Mouse (Mus musculus) gastrocnemius, postnatal 25 days (tissue): ENCODE data around the gene Phf21a. TPM values are rescaled to one million over a fixed set of nuclear protein-coding genes. Genes with fewer than 3 reads are reported as not detected.
"Not testable (repeated sequence)": the region's sequence is repeated elsewhere in the genome, so short reads cannot be mapped to it uniquely, and the experiment has no call there.

ENCODE experiments used
- DNase-seq: peaks from one replicate; pipeline ENCODE4 v3.0.0; 2022
- total RNA-seq, 2 experiments: library from RNA; stranded (reverse); gene quantifications; 1 replicate in 1 of 2; 2 replicates in 1 of 2; pipeline ENCODE4 v1.2.3; 2021

Gene Phf21a
- total RNA-seq, 2 experiments from 2014 or later = 20.2 to 21.1 TPM

- no peak for DNase-seq
These were observed 289.1 kb downstream of the Phf21a start, which contains the start of gene 1700029I15Rik for GRCm38 (mm10) chr2:92381901-92382588. Gene 1700029I15Rik, plus strand, starts transcription at chr2:92382538.

GRCm38 (mm10) chr2:92382759-92383158, 289.8 kb downstream of the Phf21a start:
- DNase-seq = no peak

- DNase-seq = no peak
These were observed 291.2 kb downstream of the Phf21a start for GRCm38 (mm10) chr2:92384101-92384500.

GRCm38 (mm10) chr2:92385113-92386051, 292.5 kb downstream of the Phf21a start:
- no peak for DNase-seq

GRCm38 (mm10) chr2:92386821-92387570, 294.1 kb downstream of the Phf21a start:
- DNase-seq = no peak

- DNase-seq = no peak
These were observed 294.7 kb downstream of the Phf21a start for GRCm38 (mm10) chr2:92387646-92388045.

- DNase-seq = no peak
These were observed 295.2 kb downstream of the Phf21a start for GRCm38 (mm10) chr2:92388081-92388517.

GRCm38 (mm10) chr2:92388891-92389641, 296.1 kb downstream of the Phf21a start:
- DNase-seq = peak; percentile 78

- DNase-seq = no peak
These were observed 296.7 kb downstream of the Phf21a start for GRCm38 (mm10) chr2:92389645-92390044.

- no peak for DNase-seq
These were observed 297.5 kb downstream of the Phf21a start for GRCm38 (mm10) chr2:92390206-92390930.

- no peak for DNase-seq
These were observed 298.2 kb downstream of the Phf21a start for GRCm38 (mm10) chr2:92391116-92391515.

- no peak for DNase-seq
These were observed 298.9 kb downstream of the Phf21a start for GRCm38 (mm10) chr2:92391703-92392317.

- DNase-seq = no peak
These were observed 299.7 kb downstream of the Phf21a start for GRCm38 (mm10) chr2:92392318-92393264.

GRCm38 (mm10) chr2:92395535-92395934, 302.6 kb downstream of the Phf21a start:
- no peak for DNase-seq

GRCm38 (mm10) chr2:92397436-92397835, 304.5 kb downstream of the Phf21a start:
- DNase-seq = no peak

GRCm38 (mm10) chr2:92399877-92400276, 307.0 kb downstream of the Phf21a start:
- DNase-seq = not testable (repeated sequence)

- no peak for DNase-seq
These were observed 307.8 kb downstream of the Phf21a start for GRCm38 (mm10) chr2:92400682-92401081.

- DNase-seq = no peak
These were observed 308.2 kb downstream of the Phf21a start, which contains the start of gene Mapk8ip1 for GRCm38 (mm10) chr2:92401091-92401561. Gene Mapk8ip1, minus strand, starts transcription at chr2:92401263.
